Mouse (Mus musculus): ENCODE measurements at regions not wholly inside any gene's neighbourhood (a gene's known extent, or its start where the extent isn't known, plus 50 kb on each side); places are given as distances from the start of the nearest gene placed in this dataset.

DNA sequence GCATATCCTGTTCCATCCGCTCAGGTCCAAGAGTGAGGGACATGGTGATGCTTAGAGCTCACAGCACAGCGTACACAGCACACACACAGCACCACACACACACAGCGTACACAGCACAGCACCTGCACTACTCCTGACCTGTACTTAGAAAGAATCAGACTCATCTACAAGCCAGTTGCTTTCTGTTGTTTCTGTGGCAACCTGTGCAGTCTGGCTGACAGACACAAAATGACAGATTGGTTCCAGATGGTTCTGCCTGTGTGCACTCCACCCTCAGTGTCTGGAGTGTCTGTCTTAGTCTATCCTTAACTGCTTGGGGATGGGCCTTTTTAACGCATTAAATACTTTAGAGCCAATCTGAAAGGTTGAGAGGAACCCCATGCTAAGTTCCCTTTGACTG is 150.4 kb upstream of the Kcnab2 start:
- no peak for TF ChIP-seq CTCF (IDR thresholded peaks at IDR 0.05; ENCODE audit: low read depth, low read length)
- no peak for TF ChIP-seq POLR2A (IDR thresholded peaks at IDR 0.05; ENCODE audit: insufficient read depth, low read length)
- TF ChIP-seq EP300 (IDR thresholded peaks at IDR 0.05; ENCODE audit: insufficient read depth, low read depth, low read length) = no peak

Data from ES-Bruce4 (cell line).